Mouse (Mus musculus): Measurements from ENCODE around the gene Ccl24. TPM values are rescaled to one million over a fixed set of nuclear protein-coding genes. Genes with fewer than 3 reads are reported as not detected.
"Not testable (repeated sequence)": the region's sequence is repeated elsewhere in the genome, so short reads cannot be mapped to it uniquely, and the experiment has no call there.

Ccl24 gene
- 1.0 and 1.8 TPM in 2 replicates for polyA plus RNA-seq (2016; fragmentation: Nextera tagmentation; extraction: Ambion mirVana)

GRCm38 (mm10) chr5:135573006-135573405, at the start of gene Ccl24:
Gene Ccl24 (minus strand): TSS chr5:135573049.
- Histone ChIP-seq H3K27me3 (ENCODE audit: low read depth, poor library complexity, severe bottlenecking) (no peaks in the 10 kb centered on the region), H3K4me3 (no peak within 1 kb of the TSS), H3K27ac (replicated peaks) (no peak within 1 kb of the TSS), H3K9me3 (replicated peaks) (no peaks in the 10 kb centered on the region), H3K4me1 (no peaks in the 10 kb centered on the region), H3K36me3 (no peaks in the 10 kb centered on the region)
- WGBS = 88% methylated on average over 6 of the region's 6 CpGs
- DNase-seq (ENCODE audit: low spot score) = no peak

DNA sequence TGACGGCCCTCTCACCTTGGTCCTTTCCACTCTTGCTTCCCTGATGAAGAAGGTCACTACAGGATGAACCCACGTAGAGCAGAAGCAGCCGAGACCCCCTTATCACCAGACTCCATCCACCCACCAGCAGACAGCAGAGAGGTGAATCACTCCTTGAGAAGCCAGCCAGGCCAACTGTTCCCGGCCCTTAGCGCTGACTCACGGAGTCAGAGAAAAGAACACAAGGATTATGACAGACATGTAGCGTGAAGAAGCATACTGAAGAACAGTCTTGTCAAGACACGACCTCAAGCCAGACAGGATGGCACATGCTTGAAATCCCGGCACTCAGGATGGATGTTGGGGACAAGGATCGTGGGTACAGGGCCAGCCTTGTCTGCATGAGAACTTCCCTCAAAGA, 48.9 kb upstream of the Ccl24 start:
- Histone ChIP-seq H3K9me3 (replicated peaks) (no peaks in the 10 kb centered on the region), H3K4me3 (no peak overlapping the region), H3K27ac (replicated peaks) (no peak overlapping the region), H3K27me3 (ENCODE audit: low read depth, poor library complexity, severe bottlenecking) (no peaks in the 10 kb centered on the region), H3K4me1 (no peaks in the 10 kb centered on the region), H3K36me3 (no peaks in the 10 kb centered on the region)
- no peak for DNase-seq (ENCODE audit: low spot score)
- 85% methylated on average over 10 of the region's 10 CpGs for WGBS

GRCm38 (mm10) chr5:135620526-135620925, 47.7 kb upstream of the Ccl24 start:
- Histone ChIP-seq H3K36me3 (no peaks in the 10 kb centered on the region), H3K4me3 (no peak overlapping the region), H3K4me1 (no peaks in the 10 kb centered on the region), H3K27me3 (ENCODE audit: low read depth, poor library complexity, severe bottlenecking) (no peaks in the 10 kb centered on the region), H3K9me3 (replicated peaks) (no peaks in the 10 kb centered on the region), H3K27ac (replicated peaks) (no peak overlapping the region)
- DNase-seq (ENCODE audit: low spot score) = no peak
- 89% methylated on average over 9 of the region's 9 CpGs for WGBS

- WGBS = 90% methylated on average over 10 of the region's 10 CpGs
- not testable (repeated sequence) for H3K4me1 ChIP-seq; H3K4me3 ChIP-seq; H3K27ac ChIP-seq (replicated peaks); H3K9me3 ChIP-seq (replicated peaks); H3K27me3 ChIP-seq (ENCODE audit: low read depth, poor library complexity, severe bottlenecking); H3K36me3 ChIP-seq; DNase-seq (ENCODE audit: low spot score)
These were observed 46.9 kb upstream of the Ccl24 start for GRCm38 (mm10) chr5:135619741-135620140.

- DNase-seq (ENCODE audit: low spot score) = no peak
- H3K27me3 ChIP-seq (ENCODE audit: low read depth, poor library complexity, severe bottlenecking) = no peaks in the 10 kb centered on the region
- H3K4me1 ChIP-seq = no peaks in the 10 kb centered on the region
- peaks cover 10% of the 10 kb centered on the region; the same call in 1 of the 2 replicates for H3K9me3 ChIP-seq (replicated peaks)
- H3K36me3 ChIP-seq = no peaks in the 10 kb centered on the region
- 85% methylated on average over 4 of the region's 4 CpGs for WGBS
- H3K27ac ChIP-seq (replicated peaks) = no peak overlapping the region
- H3K4me3 ChIP-seq = no peak overlapping the region
These were observed 36.9 kb upstream of the Ccl24 start for GRCm38 (mm10) chr5:135609794-135610193.

GRCm38 (mm10) chr5:135607581-135607980, 34.7 kb upstream of the Ccl24 start:
- 62% methylated on average over 1 of the region's 1 CpGs for WGBS
- no peak for DNase-seq (ENCODE audit: low spot score)
- no peaks in the 10 kb centered on the region for H3K36me3 ChIP-seq

GRCm38 (mm10) chr5:135606717-135607116, 33.9 kb upstream of the Ccl24 start:
- H3K9me3 ChIP-seq (replicated peaks) = peaks cover 20% of the 10 kb centered on the region
- H3K36me3 ChIP-seq; H3K27me3 ChIP-seq (ENCODE audit: low read depth, poor library complexity, severe bottlenecking); DNase-seq (ENCODE audit: low spot score); H3K27ac ChIP-seq (replicated peaks); H3K4me1 ChIP-seq; H3K4me3 ChIP-seq: not testable (repeated sequence)
- no CpG with 5 or more reads among the region's 1 CpGs for WGBS

More at GRCm38 (mm10) chr5:135607581-135607980, 34.7 kb upstream of the Ccl24 start:
- Histone ChIP-seq H3K27ac (replicated peaks) (no peak overlapping the region), H3K9me3 (replicated peaks) (peaks cover 17% of the 10 kb centered on the region), H3K4me3 (no peak overlapping the region), H3K4me1 (no peaks in the 10 kb centered on the region), H3K27me3 (ENCODE audit: low read depth, poor library complexity, severe bottlenecking) (no peaks in the 10 kb centered on the region)

DNA sequence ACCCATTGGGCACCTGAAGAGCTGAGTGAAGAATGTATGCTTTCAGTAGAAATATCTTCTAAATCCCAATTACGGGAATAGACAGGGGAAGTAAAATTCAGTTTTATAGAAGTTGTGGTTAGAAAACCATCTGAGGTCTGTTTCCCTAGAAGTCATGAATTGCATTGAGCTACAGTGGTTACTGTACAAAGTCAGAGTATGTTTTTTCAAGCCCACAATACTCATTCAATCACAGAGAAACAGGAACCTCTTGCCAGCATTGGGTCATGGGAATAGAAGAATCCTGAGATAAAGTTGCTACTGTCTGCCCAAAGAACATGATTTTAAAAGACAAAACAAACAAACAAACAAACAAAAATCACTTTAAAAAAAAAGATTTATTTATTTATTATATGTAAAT, 31.8 kb upstream of the Ccl24 start:
- not testable (repeated sequence) for H3K36me3 ChIP-seq; H3K4me3 ChIP-seq; H3K4me1 ChIP-seq; H3K27me3 ChIP-seq (ENCODE audit: low read depth, poor library complexity, severe bottlenecking); DNase-seq (ENCODE audit: low spot score); H3K27ac ChIP-seq (replicated peaks)
- WGBS = no CpG with 5 or more reads among the region's 1 CpGs
- H3K9me3 ChIP-seq (replicated peaks) = peaks cover 20% of the 10 kb centered on the region

DNA sequence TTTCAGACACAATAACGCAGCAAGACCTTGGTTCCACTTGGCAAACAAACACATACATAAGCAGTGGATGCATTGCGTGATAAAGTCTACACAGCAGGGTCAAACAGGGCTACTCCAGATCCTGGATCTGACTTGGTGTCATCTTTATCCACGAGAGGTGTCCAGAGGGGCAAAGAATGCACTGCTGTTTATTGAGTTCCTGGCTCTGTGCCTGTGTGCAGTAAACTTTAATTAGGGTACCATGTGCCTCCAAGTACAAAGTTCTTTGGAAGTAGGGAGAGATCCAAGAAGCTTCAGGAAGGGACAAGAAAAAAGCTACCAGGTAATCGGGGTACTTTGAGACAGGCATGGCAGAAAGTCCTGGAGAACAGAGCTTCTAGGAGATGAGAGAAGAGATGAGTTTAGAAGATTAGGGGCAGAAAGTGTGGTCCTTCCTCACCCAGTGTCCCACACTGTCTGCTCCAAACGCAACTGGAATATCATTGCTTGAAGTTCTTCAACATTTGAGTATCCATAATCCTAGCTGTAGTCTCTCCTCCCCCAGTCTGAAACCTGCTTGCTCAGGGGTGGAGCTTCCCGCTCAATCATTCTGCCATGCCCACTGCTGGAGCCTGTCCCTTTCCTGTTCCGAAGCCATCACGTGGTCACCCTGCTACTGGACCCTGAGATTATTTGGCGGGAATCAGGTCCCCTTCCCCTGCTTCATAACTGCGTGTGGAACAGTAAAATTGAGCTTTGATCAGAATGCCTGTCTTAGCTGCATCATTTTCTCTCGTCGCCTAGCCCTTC, 17.3 kb upstream of the Ccl24 start:
- no peaks in the 10 kb centered on the region for H3K4me1 ChIP-seq
- 81% methylated on average over 12 of the region's 12 CpGs for WGBS
- H3K36me3 ChIP-seq = no peaks in the 10 kb centered on the region
- H3K27me3 ChIP-seq (ENCODE audit: low read depth, poor library complexity, severe bottlenecking) = no peaks in the 10 kb centered on the region
- H3K4me3 ChIP-seq = no peak overlapping the region
- DNase-seq (ENCODE audit: low spot score) = no peak
- peaks cover 8% of the 10 kb centered on the region; the same call in 1 of the 2 replicates for H3K9me3 ChIP-seq (replicated peaks)
- H3K27ac ChIP-seq (replicated peaks) = no peak overlapping the region

- H3K4me1 ChIP-seq = no peaks in the 10 kb centered on the region
- no peaks in the 10 kb centered on the region for H3K27me3 ChIP-seq (ENCODE audit: low read depth, poor library complexity, severe bottlenecking)
- no peak overlapping the region for H3K27ac ChIP-seq (replicated peaks)
- H3K9me3 ChIP-seq (replicated peaks) = peaks cover 8% of the 10 kb centered on the region; the same call in 1 of the 2 replicates
- DNase-seq (ENCODE audit: low spot score) = no peak
- WGBS = 91% methylated on average over 4 of the region's 4 CpGs
- no peaks in the 10 kb centered on the region for H3K36me3 ChIP-seq
- H3K4me3 ChIP-seq = no peak overlapping the region
These were observed 14.9 kb upstream of the Ccl24 start for GRCm38 (mm10) chr5:135587764-135588163.

DNA sequence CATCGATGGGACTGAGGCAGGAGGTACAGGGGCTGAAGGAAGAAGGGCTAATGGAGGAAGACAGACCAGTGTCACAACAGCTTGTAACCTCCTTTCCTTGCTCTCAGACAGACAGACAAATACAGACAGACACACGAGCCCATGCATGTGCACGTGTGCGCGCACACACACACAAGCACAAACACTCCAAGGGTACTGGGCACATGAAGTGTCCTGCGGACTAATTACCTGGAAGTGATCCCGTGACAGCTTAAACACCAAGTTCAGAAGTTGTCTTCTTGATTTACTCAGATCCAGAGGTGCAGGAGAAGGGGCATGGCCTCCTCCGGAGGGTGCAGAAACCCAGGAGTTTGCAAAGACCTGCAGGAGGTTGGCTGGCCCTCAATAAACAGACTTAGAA, 12.8 kb upstream of the Ccl24 start:
- 94% methylated on average over 8 of the region's 8 CpGs for WGBS
- H3K4me3 ChIP-seq = no peak overlapping the region
- H3K4me1 ChIP-seq = no peaks in the 10 kb centered on the region
- no peak for DNase-seq (ENCODE audit: low spot score)
- no peaks in the 10 kb centered on the region for H3K36me3 ChIP-seq
- H3K9me3 ChIP-seq (replicated peaks) = peaks cover 8% of the 10 kb centered on the region; the same call in 1 of the 2 replicates
- H3K27ac ChIP-seq (replicated peaks) = no peak overlapping the region
- H3K27me3 ChIP-seq (ENCODE audit: low read depth, poor library complexity, severe bottlenecking) = no peaks in the 10 kb centered on the region

DNA sequence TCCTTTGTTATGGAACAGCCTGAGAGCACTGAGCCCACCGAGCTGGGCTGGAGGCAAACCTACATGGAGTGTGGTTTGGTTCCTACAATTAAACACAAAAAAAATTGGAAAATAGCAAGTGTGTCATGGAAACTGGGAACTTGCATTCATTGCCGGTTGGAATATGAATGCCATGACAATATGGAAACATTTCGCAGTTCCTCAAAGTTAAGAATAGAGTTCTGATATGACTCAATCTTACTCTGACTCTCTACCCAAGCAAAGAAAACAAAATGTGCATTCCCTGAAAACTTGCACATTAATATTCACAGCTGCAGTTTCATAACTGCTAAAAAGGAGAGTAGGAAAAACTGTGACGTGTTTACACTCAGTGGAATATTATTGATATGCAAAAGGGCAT, 9.5 kb upstream of the Ccl24 start:
- whole genome bisulfite sequencing = 89% methylated on average over 4 of the region's 4 CpGs
- H3K4me3 ChIP-seq = no peak overlapping the region

DNA sequence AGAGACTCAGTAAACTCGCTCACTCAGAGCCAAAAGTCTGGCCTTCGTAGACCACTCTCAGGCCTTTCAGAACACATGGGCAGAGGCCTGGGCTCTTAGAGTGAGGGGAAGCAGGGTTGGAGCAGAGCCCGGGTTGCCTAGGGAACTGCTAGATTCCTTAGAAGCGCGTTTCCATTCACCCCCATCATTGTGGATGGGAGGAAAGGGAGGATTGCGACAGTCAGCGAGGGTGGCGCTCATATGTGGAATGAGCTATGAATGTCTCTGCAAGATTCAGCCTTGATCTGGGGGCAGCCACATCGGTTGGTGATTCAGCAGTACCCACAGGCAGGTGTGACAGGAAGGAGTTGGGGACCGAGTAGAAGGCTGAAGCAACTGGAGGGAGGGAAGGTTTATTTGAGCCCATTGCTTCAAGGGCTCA, 6.5 kb upstream of the Ccl24 start:
- Histone ChIP-seq H3K36me3 (no peaks in the 10 kb centered on the region), H3K27me3 (ENCODE audit: low read depth, poor library complexity, severe bottlenecking) (no peaks in the 10 kb centered on the region), H3K27ac (replicated peaks) (no peak overlapping the region), H3K9me3 (replicated peaks) (peaks cover 6% of the 10 kb centered on the region; the same call in 1 of the 2 replicates), H3K4me3 (no peak overlapping the region), H3K4me1 (no peaks in the 10 kb centered on the region)
- 82% methylated on average over 10 of the region's 10 CpGs for WGBS
- DNase-seq (ENCODE audit: low spot score) = no peak

More for the DNA sequence above, 9.5 kb upstream of the Ccl24 start:
- H3K27ac ChIP-seq (replicated peaks) = no peak overlapping the region
- no peaks in the 10 kb centered on the region for H3K4me1 ChIP-seq
- no peaks in the 10 kb centered on the region for H3K36me3 ChIP-seq
- no peaks in the 10 kb centered on the region for H3K27me3 ChIP-seq (ENCODE audit: low read depth, poor library complexity, severe bottlenecking)
- no peak for DNase-seq (ENCODE audit: low spot score)
- peaks cover 6% of the 10 kb centered on the region; the same call in 1 of the 2 replicates for H3K9me3 ChIP-seq (replicated peaks)
